Mouse (Mus musculus): ENCODE measurements at regions not wholly inside any gene's neighbourhood (a gene's known extent, or its start where the extent isn't known, plus 50 kb on each side); places are given as distances from the start of the nearest gene placed in this dataset.

- ATAC-seq (ENCODE audit: insufficient number of reproducible peaks, low FRiP score, low TSS enrichment), result no peak
Observed at GRCm38 (mm10) chr12:44145321-44145720, 64.8 kb downstream of the Dnajb9 start.

- ATAC-seq (ENCODE audit: insufficient number of reproducible peaks, low FRiP score, low TSS enrichment), result no peak
Observed at GRCm38 (mm10) chr12:44139026-44139425, 71.1 kb downstream of the Dnajb9 start.

DNA sequence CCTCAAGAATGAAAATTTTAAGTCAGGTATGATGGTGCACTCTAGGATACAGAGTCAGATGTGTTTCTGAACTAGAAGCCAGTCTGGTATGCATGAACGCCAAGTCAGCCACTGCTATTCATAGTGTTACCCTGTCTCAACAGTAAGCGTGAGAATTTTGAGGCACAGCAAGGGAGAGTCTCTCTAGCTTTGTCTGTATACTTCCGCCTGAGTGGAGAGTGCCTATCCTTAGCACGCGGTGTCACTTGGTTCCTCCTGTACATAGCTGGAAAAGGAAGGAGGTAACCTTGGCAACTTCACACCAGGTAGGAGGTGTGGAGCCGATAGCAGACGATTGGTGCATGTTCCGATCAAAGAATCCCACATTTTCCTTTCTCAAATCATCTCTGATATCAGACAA is 81.3 kb downstream of the Dnajb9 start:
- no peak for ATAC-seq (ENCODE audit: insufficient number of reproducible peaks, low FRiP score, low TSS enrichment)

GRCm38 (mm10) chr12:44105085-44105484 is 105.0 kb downstream of the Dnajb9 start:
- no peak for ATAC-seq (ENCODE audit: insufficient number of reproducible peaks, low FRiP score, low TSS enrichment)

GRCm38 (mm10) chr12:44099188-44099587 is 110.9 kb downstream of the Dnajb9 start:
- ATAC-seq (ENCODE audit: insufficient number of reproducible peaks, low FRiP score, low TSS enrichment), result no peak

GRCm38 (mm10) chr12:44071766-44072165 is 138.4 kb downstream of the Dnajb9 start:
- no peak for ATAC-seq (ENCODE audit: insufficient number of reproducible peaks, low FRiP score, low TSS enrichment)

DNA sequence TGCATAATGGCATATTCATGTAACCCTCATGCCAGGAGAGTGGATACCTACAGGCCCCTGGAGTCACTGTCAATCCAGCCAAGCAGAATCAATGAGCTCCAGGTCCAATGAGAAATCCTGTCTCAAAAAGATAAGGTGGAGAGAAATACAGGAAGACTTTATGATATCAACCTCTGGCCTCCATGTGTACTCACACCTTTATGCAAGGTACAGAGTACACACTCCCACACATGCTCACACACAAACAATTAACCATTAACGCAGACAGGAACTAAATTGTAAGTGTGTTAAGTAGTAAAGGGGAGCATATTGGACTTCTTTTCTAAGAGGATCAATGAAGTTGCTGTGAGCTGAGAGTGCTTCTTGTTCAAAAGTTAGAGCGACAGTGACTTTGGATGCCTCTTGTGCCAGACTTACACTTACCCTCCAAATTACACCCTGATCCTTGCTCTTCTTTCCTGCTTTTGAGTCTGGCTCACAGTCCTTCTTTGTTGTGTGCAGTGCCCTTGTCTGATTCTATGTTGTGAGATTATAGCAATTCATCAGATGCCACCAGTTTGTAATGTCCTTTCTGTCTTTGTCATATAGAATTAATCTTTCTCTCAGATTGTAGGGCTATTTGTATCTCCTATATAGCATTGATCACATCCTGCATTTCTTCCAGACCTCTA is 153.5 kb downstream of the Dnajb9 start:
- no peak for ATAC-seq (ENCODE audit: insufficient number of reproducible peaks, low FRiP score, low TSS enrichment)

- no peak for ATAC-seq (ENCODE audit: insufficient number of reproducible peaks, low FRiP score, low TSS enrichment)
Observed at GRCm38 (mm10) chr12:44045806-44046205, 164.3 kb downstream of the Dnajb9 start.

DNA sequence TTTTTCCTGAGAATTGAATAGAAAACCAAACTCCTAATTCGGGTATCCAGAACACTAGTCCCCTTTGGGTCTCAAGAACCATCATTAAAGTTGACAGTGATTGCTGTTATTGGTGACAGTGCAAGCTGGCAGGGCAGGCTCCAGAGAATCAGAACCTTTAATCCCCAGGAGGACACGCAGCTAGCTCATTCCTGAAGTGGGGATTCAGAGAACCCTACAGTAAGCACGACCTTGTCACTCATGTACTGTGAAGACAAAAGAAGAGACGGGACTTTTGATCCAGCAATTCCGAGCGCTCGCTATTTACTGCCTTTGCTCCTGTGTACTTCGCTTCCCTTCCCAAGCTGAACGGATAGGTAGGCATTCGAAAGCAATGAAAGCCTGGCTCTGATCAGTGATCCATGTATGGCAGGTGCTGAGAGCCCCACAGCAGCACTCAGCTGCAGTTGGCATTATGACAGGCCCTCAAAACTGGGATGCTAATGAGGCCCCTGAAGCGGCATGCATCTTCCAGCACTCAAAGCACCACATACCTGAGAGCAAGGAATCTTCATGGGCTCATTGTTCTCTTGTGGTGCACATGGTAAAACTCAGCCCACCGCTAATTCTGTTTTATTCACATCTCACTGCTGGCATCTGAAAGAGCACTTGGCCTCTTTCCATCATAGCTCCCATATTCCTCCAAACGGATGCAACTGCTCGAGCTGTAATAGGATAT is 165.6 kb downstream of the Dnajb9 start:
- peak; percentile 31; the same call in 1 of the 2 replicates for ATAC-seq (ENCODE audit: insufficient number of reproducible peaks, low FRiP score, low TSS enrichment)

DNA sequence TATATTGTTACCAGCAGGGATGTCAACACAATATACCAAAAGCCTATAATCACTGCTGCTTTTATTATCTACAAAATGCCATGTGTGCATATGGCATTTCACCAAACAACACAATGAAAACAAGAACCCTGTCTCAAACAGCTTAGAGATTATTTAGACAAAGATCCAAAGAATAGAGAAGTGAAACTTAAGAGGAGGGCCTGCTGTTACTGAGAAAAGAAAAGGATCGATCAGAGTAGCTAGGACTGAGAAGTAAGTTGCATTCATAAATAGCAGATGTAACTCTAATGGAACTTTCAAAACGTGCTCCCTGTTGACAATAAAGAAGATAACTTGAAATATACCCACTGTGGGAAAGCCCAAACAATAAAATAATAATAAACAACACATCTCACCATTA is 203.3 kb downstream of the Dnajb9 start:
- no peak for ATAC-seq (ENCODE audit: insufficient number of reproducible peaks, low FRiP score, low TSS enrichment)

DNA sequence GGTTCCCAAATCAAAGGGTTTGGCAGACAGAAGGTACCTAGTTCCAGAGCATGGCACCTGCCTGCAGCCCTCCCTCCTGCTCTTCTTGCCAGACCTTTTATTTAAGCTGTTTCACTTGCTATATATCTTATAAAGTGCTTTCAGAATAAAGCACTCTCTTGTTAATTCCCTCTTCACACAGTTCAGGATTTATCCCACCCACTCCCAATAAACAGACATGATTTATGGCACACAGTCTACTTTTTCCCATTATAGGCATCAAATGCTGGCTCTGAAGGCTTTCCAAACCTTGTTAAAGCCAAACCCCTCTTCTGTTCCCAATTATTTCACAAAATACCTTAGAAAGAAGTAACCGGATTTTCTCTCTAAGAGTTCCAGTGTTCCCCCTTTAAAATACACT is 226.6 kb downstream of the Dnajb9 start:
- no peak for ATAC-seq (ENCODE audit: insufficient number of reproducible peaks, low FRiP score, low TSS enrichment)

DNA sequence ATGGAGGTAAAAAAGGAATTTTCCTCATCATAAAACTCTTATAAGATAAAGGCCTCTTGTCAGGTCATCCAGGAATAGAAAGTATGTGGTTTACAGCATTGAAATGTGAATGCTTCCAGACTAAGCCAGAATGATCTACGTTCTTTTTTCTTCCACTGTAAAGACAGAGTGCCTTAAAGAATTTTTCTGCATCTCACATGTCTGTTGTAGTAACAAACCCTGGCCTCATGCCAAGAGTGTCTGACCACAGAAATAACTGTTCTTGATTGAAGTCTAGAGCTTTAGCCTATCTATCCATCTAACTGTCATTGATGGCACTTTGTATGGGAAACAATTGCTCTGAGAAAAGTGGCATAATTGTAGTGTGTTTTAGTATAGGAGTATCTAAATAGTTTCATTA is 246.2 kb downstream of the Dnajb9 start:
- ATAC-seq (ENCODE audit: insufficient number of reproducible peaks, low FRiP score, low TSS enrichment), result no peak

DNA sequence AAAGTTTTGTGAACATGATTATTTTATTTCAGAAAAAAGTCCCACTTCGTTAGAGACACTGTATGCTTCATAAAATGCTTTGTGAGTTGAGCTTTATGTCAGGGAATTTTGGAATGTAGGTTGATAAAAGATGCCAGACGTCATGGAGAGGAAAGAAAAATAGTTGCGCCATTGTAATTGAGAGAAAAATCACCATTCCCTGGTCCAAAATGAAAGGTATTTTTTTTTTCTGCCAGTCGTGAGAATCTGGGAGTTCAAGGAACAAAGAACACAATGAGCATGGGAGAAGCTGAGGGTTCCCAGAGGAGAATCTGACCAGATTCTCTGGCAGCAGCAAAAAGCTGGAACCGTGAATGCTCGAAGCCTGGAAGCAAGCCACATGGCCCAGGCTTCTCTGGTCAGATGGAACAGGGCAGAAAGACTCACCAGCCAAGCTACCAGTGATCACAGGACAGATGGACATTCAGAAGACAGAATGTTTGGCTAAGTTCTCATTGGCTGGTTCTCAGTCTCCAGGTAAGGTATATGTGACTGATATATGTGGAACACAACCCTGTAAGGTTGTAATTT is 247.5 kb downstream of the Dnajb9 start:
- ATAC-seq (ENCODE audit: insufficient number of reproducible peaks, low FRiP score, low TSS enrichment), result peak; percentile 84

DNA sequence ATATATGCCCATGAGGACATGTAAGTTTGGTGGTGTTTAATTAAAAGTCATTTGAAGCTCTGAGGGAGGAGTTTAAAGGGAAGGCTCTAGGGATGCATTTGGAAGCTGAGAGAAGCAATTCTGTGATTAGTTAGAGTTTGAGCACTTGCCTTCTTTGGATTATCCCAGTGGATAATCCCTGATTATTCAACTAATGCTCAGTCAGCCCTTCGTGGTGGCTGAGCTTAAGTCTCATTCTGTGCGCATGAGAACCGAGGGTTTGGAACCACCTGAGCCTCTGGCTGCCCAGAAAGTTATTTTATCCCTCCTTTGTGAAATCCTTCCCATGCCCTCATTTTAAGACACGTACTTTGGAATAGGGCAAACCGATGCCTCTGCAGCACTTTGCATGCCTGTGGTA is 285.9 kb downstream of the Dnajb9 start:
- no peak for ATAC-seq (ENCODE audit: insufficient number of reproducible peaks, low FRiP score, low TSS enrichment)

DNA sequence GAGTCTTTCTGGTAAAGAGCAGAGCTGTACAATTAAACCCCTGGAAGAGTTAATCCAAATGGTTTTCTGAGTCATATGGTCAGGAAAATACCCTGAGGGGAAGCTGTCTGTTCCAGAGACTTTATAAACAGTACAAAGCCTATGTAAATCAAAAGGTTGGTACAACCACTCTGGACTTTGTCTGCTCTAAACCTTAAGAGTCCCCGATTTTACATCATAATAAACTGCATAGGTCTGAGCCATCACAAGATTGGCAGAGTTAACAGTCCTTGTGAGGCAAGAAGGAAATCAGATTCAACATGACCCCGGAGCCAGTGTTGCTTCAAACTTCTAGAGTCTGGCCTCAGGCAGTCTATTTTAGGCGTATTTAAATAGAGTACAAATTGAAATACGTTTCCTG is 289.7 kb downstream of the Dnajb9 start:
- ATAC-seq (ENCODE audit: insufficient number of reproducible peaks, low FRiP score, low TSS enrichment), result no peak

GRCm38 (mm10) chr12:43919114-43919513 is 291.0 kb downstream of the Dnajb9 start:
- no peak for ATAC-seq (ENCODE audit: insufficient number of reproducible peaks, low FRiP score, low TSS enrichment)

DNA sequence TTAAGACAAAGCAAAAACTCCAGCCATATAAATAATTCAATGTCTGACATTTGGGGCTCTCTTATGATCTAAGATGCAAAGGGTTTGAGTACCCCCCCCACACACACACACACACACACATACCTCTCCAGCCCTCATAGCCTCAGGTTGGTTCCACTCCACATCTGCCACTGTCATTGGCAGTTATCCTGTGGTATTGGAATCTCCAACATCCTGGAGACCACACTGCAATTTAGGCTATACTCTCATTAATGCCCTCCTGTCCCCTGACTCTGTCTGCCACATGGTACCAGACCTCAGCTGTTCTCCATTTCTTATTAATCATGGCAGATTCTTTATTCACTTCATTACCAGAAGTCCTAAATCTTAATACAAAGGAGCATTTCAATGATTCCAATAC is 293.3 kb downstream of the Dnajb9 start:
- ATAC-seq (ENCODE audit: insufficient number of reproducible peaks, low FRiP score, low TSS enrichment), result no peak

DNA sequence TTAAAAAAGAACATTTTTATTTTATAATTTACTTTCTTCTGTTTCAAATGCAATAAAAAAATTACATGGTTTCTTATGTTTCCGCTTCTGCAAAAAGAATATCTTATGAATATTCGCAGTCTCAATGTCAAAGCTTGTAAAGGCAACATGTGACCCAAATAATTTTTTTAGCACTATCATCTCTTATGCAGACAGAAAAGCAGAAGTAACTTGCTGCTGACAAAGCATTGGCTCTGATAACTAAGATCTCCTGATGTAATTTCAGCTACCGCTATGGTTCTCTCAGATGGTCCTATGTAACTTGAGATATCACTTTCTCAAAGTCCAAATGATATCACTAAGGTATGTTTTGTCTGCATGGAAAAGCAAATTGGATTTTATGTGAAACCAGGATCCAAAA is 310.9 kb downstream of the Dnajb9 start:
- ATAC-seq (ENCODE audit: insufficient number of reproducible peaks, low FRiP score, low TSS enrichment), result no peak

- ATAC-seq (ENCODE audit: insufficient number of reproducible peaks, low FRiP score, low TSS enrichment), result no peak
Observed at GRCm38 (mm10) chr12:43885596-43885995, 324.5 kb downstream of the Dnajb9 start.

GRCm38 (mm10) chr12:43860479-43860878 is 349.6 kb downstream of the Dnajb9 start:
- ATAC-seq (ENCODE audit: insufficient number of reproducible peaks, low FRiP score, low TSS enrichment), result no peak

- ATAC-seq (ENCODE audit: insufficient number of reproducible peaks, low FRiP score, low TSS enrichment), result no peak
Observed at GRCm38 (mm10) chr12:43856370-43856769, 353.8 kb downstream of the Dnajb9 start.

DNA sequence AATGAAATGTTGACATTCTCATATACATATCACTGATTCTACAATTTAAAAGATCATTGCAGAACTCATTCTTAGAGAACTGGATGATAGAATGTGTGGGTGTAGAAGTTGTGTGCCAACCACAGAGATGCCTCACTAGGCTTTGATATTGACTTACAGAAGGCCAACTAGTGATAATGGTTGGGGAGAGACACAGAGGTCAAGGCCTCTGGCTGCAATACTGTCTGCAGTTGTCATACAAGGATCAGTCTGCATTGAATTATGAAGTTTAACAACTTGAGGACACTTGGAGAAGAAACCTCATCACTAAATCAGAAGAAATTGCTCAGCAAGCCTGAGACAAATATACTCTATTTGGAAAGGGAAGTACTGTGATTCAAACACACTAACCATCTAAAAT is 357.9 kb downstream of the Dnajb9 start:
- no peak for ATAC-seq (ENCODE audit: insufficient number of reproducible peaks, low FRiP score, low TSS enrichment)

All from cerebellum, adult (tissue).